Mouse (Mus musculus) midbrain, embryonic 15.5 days (tissue): Measurements from ENCODE around the gene Gm37240. TPM values are rescaled to one million over a fixed set of nuclear protein-coding genes. Genes with fewer than 3 reads are reported as not detected.

Source experiments
- ATAC-seq: fragments of 200-750 bp; cut with Nextera tagmentation; replicated peaks from 2 replicates; pipeline ENCODE4 v1.8.0; 2017; ENCODE audit warnings: moderate TSS enrichment
- H3K27ac ChIP-seq: fragments of 300-500 bp; sonication (generic); 2 replicates; pipeline ENCODE4 v1.5.1; 2015; ENCODE audit warnings: mild to moderate bottlenecking, inconsistent platforms
- H3K27me3 ChIP-seq: fragments of 300-500 bp; sonication (generic); replicated peaks from 2 replicates; pipeline ENCODE4 v1.6.1; 2015; ENCODE audit warnings: inconsistent platforms
- H3K36me3 ChIP-seq: fragments of 300-500 bp; sonication (generic); replicated peaks from 2 replicates; pipeline ENCODE4 v1.6.1; 2015; ENCODE audit warnings: inconsistent platforms
- H3K4me1 ChIP-seq: fragments of 300-500 bp; sonication (generic); 2 replicates; pipeline ENCODE4 v1.6.1; 2015; ENCODE audit warnings: inconsistent platforms
- H3K4me2 ChIP-seq: fragments of 300-500 bp; sonication (generic); 2 replicates; pipeline ENCODE4 v1.6.1; 2015; ENCODE audit warnings: inconsistent platforms, mild to moderate bottlenecking, moderate library complexity
- H3K4me3 ChIP-seq: fragments of 300-500 bp; sonication (generic); 2 replicates; pipeline ENCODE4 v1.5.1; 2015; ENCODE audit warnings: mild to moderate bottlenecking, inconsistent platforms
- H3K9ac ChIP-seq: fragments of 300-500 bp; sonication (generic); 2 replicates; pipeline ENCODE4 v1.6.1; 2015; ENCODE audit warnings: mild to moderate bottlenecking, inconsistent platforms
- H3K9me3 ChIP-seq: fragments of 300-500 bp; sonication (generic); 2 replicates; pipeline ENCODE4 v1.6.1; 2016; ENCODE audit warnings: inconsistent platforms
- WGBS: fragments of 180-500 bp; shearing (Covaris S2); methylation state at CpG from one replicate; pipeline ENCODE4 v1.1.7; 2015; ENCODE audit warnings: mixed read lengths; 5-methylcytosine and 5-hydroxymethylcytosine counted together
- polyA plus RNA-seq: library from polyadenylated mRNA; unstranded; fragments of >200 nt; fragmentation: Nextera tagmentation; extraction: Ambion mirVana; gene quantifications from 2 replicates; pipeline ENCODE4 v1.2.1, GENCODE M21; 2015

The Gm37240 gene
- polyA plus RNA-seq, 1 experiment from 2014 or later = 0.40 TPM

- no peak overlapping the region for H3K4me3 ChIP-seq
- 93% methylated on average over 8 of the region's 8 CpGs for WGBS
- no peak overlapping the region for H3K9ac ChIP-seq
- no peaks in the 10 kb centered on the region for H3K36me3 ChIP-seq
- H3K4me2 ChIP-seq = no peak overlapping the region
- no peaks in the 10 kb centered on the region for H3K27me3 ChIP-seq
- no peaks in the 10 kb centered on the region for H3K9me3 ChIP-seq
- no peak overlapping the region for H3K27ac ChIP-seq
- ATAC-seq = no peak
- H3K4me1 ChIP-seq = no peaks in the 10 kb centered on the region
Measured at GRCm38 (mm10) chr3:85685271-85685670, 202.0 kb downstream of the Gm37240 start.

GRCm38 (mm10) chr3:85683618-85684017 is 203.7 kb downstream of the Gm37240 start:
- Histone ChIP-seq H3K4me2 (no peak overlapping the region), H3K9ac (no peak overlapping the region), H3K4me1 (no peaks in the 10 kb centered on the region), H3K36me3 (no peaks in the 10 kb centered on the region), H3K9me3 (no peaks in the 10 kb centered on the region), H3K27ac (no peak overlapping the region), H3K4me3 (no peak overlapping the region), H3K27me3 (no peaks in the 10 kb centered on the region)
- 82% methylated on average over 5 of the region's 5 CpGs for WGBS
- no peak for ATAC-seq

GRCm38 (mm10) chr3:85681136-85681535 is 206.2 kb downstream of the Gm37240 start:
- Histone ChIP-seq H3K4me3 (no peak overlapping the region), H3K9me3 (no peaks in the 10 kb centered on the region), H3K27me3 (no peaks in the 10 kb centered on the region), H3K27ac (no peak overlapping the region), H3K4me2 (no peak overlapping the region), H3K4me1 (no peaks in the 10 kb centered on the region), H3K36me3 (no peaks in the 10 kb centered on the region), H3K9ac (no peak overlapping the region)
- ATAC-seq = no peak
- 36% methylated on average over 7 of the region's 7 CpGs for WGBS

- H3K4me2 ChIP-seq = no peak overlapping the region
- no peak for ATAC-seq
- 84% methylated on average over 5 of the region's 5 CpGs for WGBS
- no peak overlapping the region for H3K4me3 ChIP-seq
- no peaks in the 10 kb centered on the region for H3K36me3 ChIP-seq
- H3K4me1 ChIP-seq = no peaks in the 10 kb centered on the region
- H3K9ac ChIP-seq = no peak overlapping the region
- no peaks in the 10 kb centered on the region for H3K27me3 ChIP-seq
- no peak overlapping the region for H3K27ac ChIP-seq
- H3K9me3 ChIP-seq = no peaks in the 10 kb centered on the region
Measured at GRCm38 (mm10) chr3:85679960-85680359, 207.4 kb downstream of the Gm37240 start.

- Histone ChIP-seq H3K27me3 (no peaks in the 10 kb centered on the region), H3K4me2 (no peak overlapping the region), H3K4me1 (no peaks in the 10 kb centered on the region), H3K36me3 (no peaks in the 10 kb centered on the region), H3K27ac (no peak overlapping the region), H3K9me3 (no peaks in the 10 kb centered on the region), H3K9ac (no peak overlapping the region), H3K4me3 (no peak overlapping the region)
- WGBS = 85% methylated on average over 8 of the region's 8 CpGs
- ATAC-seq = no peak
Measured at GRCm38 (mm10) chr3:85679312-85679933, 207.9 kb downstream of the Gm37240 start.

GRCm38 (mm10) chr3:85677952-85678351 is 209.4 kb downstream of the Gm37240 start:
- WGBS = 67% methylated on average over 3 of the region's 3 CpGs

GRCm38 (mm10) chr3:85677133-85677532 is 210.2 kb downstream of the Gm37240 start:
- Histone ChIP-seq H3K36me3 (no peaks in the 10 kb centered on the region), H3K4me1 (no peaks in the 10 kb centered on the region), H3K4me2 (no peak overlapping the region), H3K4me3 (no peak overlapping the region), H3K27me3 (no peaks in the 10 kb centered on the region), H3K9ac (no peak overlapping the region), H3K27ac (no peak overlapping the region), H3K9me3 (no peaks in the 10 kb centered on the region)
- no peak for ATAC-seq
- WGBS = 79% methylated on average over 8 of the region's 8 CpGs

More at GRCm38 (mm10) chr3:85677952-85678351, 209.4 kb downstream of the Gm37240 start:
- Histone ChIP-seq H3K27me3 (no peaks in the 10 kb centered on the region), H3K27ac (no peak overlapping the region), H3K4me3 (no peak overlapping the region), H3K9me3 (no peaks in the 10 kb centered on the region), H3K4me2 (no peak overlapping the region), H3K36me3 (no peaks in the 10 kb centered on the region), H3K4me1 (no peaks in the 10 kb centered on the region), H3K9ac (no peak overlapping the region)
- ATAC-seq = no peak

- no peak for ATAC-seq
- no peaks in the 10 kb centered on the region for H3K9me3 ChIP-seq
- no peak overlapping the region for H3K4me2 ChIP-seq
- H3K36me3 ChIP-seq = no peaks in the 10 kb centered on the region
- no peak overlapping the region for H3K4me3 ChIP-seq
- no peaks in the 10 kb centered on the region for H3K27me3 ChIP-seq
- no peak overlapping the region for H3K27ac ChIP-seq
- H3K9ac ChIP-seq = no peak overlapping the region
- 87% methylated on average over 6 of the region's 6 CpGs for WGBS
- H3K4me1 ChIP-seq = no peaks in the 10 kb centered on the region
Measured at GRCm38 (mm10) chr3:85669844-85670243, 217.5 kb downstream of the Gm37240 start.

- Histone ChIP-seq H3K4me2 (no peak overlapping the region), H3K27me3 (no peaks in the 10 kb centered on the region), H3K4me3 (no peak overlapping the region), H3K27ac (no peak overlapping the region), H3K9me3 (no peaks in the 10 kb centered on the region), H3K36me3 (no peaks in the 10 kb centered on the region), H3K9ac (no peak overlapping the region), H3K4me1 (no peaks in the 10 kb centered on the region)
- WGBS = 79% methylated on average over 6 of the region's 6 CpGs
- ATAC-seq = no peak
Measured at GRCm38 (mm10) chr3:85667683-85668082, 219.6 kb downstream of the Gm37240 start.

- no peak for ATAC-seq
- Histone ChIP-seq H3K4me3 (no peak overlapping the region), H3K27ac (no peak overlapping the region)
Measured at GRCm38 (mm10) chr3:85666736-85667135, 220.6 kb downstream of the Gm37240 start.

GRCm38 (mm10) chr3:85666166-85666565 is 221.2 kb downstream of the Gm37240 start:
- no peak overlapping the region for H3K4me3 ChIP-seq
- H3K9ac ChIP-seq = no peak overlapping the region
- H3K27ac ChIP-seq = no peak overlapping the region
- no peaks in the 10 kb centered on the region for H3K36me3 ChIP-seq
- H3K27me3 ChIP-seq = no peaks in the 10 kb centered on the region
- 71% methylated on average over 3 of the region's 3 CpGs for WGBS
- no peaks in the 10 kb centered on the region for H3K4me1 ChIP-seq
- ATAC-seq = no peak
- no peak overlapping the region for H3K4me2 ChIP-seq
- H3K9me3 ChIP-seq = no peaks in the 10 kb centered on the region

More at GRCm38 (mm10) chr3:85666736-85667135, 220.6 kb downstream of the Gm37240 start:
- WGBS = 84% methylated on average over 12 of the region's 12 CpGs
- H3K4me2 ChIP-seq = no peak overlapping the region
- no peaks in the 10 kb centered on the region for H3K36me3 ChIP-seq
- no peaks in the 10 kb centered on the region for H3K4me1 ChIP-seq
- H3K27me3 ChIP-seq = no peaks in the 10 kb centered on the region
- H3K9me3 ChIP-seq = no peaks in the 10 kb centered on the region
- no peak overlapping the region for H3K9ac ChIP-seq

GRCm38 (mm10) chr3:85664591-85665171 is 222.6 kb downstream of the Gm37240 start:
- Histone ChIP-seq H3K4me3 (no peak overlapping the region), H3K9ac (no peak overlapping the region), H3K4me2 (no peak overlapping the region), H3K27me3 (no peaks in the 10 kb centered on the region), H3K4me1 (no peaks in the 10 kb centered on the region), H3K9me3 (no peaks in the 10 kb centered on the region), H3K27ac (no peak overlapping the region), H3K36me3 (no peaks in the 10 kb centered on the region)
- ATAC-seq = no peak
- 91% methylated on average over 10 of the region's 10 CpGs for WGBS

GRCm38 (mm10) chr3:85663826-85664225 is 223.5 kb downstream of the Gm37240 start:
- no peak for ATAC-seq
- Histone ChIP-seq H3K9ac (no peak overlapping the region), H3K36me3 (no peaks in the 10 kb centered on the region), H3K27ac (no peak overlapping the region), H3K9me3 (no peaks in the 10 kb centered on the region), H3K27me3 (no peaks in the 10 kb centered on the region), H3K4me3 (no peak overlapping the region), H3K4me1 (no peaks in the 10 kb centered on the region), H3K4me2 (no peak overlapping the region)
- 72% methylated on average over 5 of the region's 5 CpGs for WGBS
